Mouse (Mus musculus): ENCODE results near the gene Rrp12. TPM values are rescaled to one million over a fixed set of nuclear protein-coding genes. Genes with fewer than 3 reads are reported as not detected.
"Not testable (repeated sequence)": the region's sequence is repeated elsewhere in the genome, so short reads cannot be mapped to it uniquely, and the experiment has no call there.

The Rrp12 gene
- polyA plus RNA-seq, 1 experiment from 2014 or later, result 10.7 TPM

DNA sequence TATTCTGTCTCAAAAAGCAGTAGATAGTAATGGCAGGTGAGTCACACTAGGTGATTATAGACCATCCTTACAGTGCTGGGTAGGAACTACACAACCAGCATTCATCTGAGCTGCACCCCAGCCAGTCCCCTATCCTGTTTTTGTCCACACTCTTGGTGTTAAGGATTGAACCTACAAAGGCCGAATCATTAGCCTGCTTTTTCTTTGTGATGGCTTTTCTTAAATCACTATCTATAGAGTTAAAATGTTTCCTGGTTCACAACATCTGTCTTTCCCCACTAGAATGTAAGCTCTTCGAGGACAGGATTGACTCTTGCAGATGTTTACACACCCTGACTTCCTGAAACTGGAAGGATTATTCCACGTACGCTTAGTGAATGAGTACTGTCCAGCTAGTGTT, 23.5 kb upstream of the Rrp12 start:
- Histone ChIP-seq H3K36me3 (ENCODE audit: control insufficient read depth, insufficient read depth, low read length) (peaks cover 33% of the 10 kb centered on the region), H3K4me1 (ENCODE audit: control insufficient read depth, insufficient read depth, low read length) (no peaks in the 10 kb centered on the region), H3K4me2 (ENCODE audit: low read depth, low read length) (no peak overlapping the region), H3K9me3 (ENCODE audit: control insufficient read depth, low read length) (no peaks in the 10 kb centered on the region), H3K27ac (ENCODE audit: low read depth, low read length) (no peak overlapping the region), H3K27me3 (ENCODE audit: control insufficient read depth, insufficient read depth, low read length) (no peaks in the 10 kb centered on the region), H3K9ac (replicated peaks; ENCODE audit: low read depth, low read length) (no peak overlapping the region), H3K4me3 (ENCODE audit: low read depth, low read length) (no peak overlapping the region)
- 82% methylated on average over 4 of the region's 4 CpGs for WGBS
- no peak for ATAC-seq (ENCODE audit: low read depth)

DNA sequence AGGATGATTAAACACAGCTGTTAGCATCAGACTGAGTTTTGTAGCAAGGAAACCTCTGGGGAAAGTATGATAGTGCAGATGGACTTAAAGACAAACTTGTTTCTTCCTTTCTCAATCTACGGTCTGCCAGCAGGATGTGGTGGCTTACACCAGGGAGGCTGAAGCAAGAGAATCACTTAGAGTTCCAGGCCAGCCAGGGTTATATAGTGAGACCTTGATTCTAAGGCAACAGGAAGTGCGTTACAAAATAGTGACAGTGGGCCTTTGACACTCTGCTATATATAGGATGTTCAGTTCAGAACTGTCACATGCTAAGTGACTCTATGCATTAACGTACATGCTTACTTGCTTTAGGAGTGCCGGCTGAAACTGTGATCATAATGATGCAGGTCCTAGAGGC, 20.9 kb upstream of the Rrp12 start:
- Histone ChIP-seq H3K36me3 (ENCODE audit: control insufficient read depth, insufficient read depth, low read length) (peaks cover 28% of the 10 kb centered on the region), H3K9ac (replicated peaks; ENCODE audit: low read depth, low read length) (no peak overlapping the region), H3K4me2 (ENCODE audit: low read depth, low read length) (no peak overlapping the region), H3K4me1 (ENCODE audit: control insufficient read depth, insufficient read depth, low read length) (peaks cover 14% of the 10 kb centered on the region), H3K9me3 (ENCODE audit: control insufficient read depth, low read length) (no peaks in the 10 kb centered on the region), H3K27ac (ENCODE audit: low read depth, low read length) (no peak overlapping the region), H3K4me3 (ENCODE audit: low read depth, low read length) (no peak overlapping the region), H3K27me3 (ENCODE audit: control insufficient read depth, insufficient read depth, low read length) (no peaks in the 10 kb centered on the region)
- ATAC-seq (ENCODE audit: low read depth), result no peak
- 88% methylated on average over 4 of the region's 4 CpGs for WGBS

DNA sequence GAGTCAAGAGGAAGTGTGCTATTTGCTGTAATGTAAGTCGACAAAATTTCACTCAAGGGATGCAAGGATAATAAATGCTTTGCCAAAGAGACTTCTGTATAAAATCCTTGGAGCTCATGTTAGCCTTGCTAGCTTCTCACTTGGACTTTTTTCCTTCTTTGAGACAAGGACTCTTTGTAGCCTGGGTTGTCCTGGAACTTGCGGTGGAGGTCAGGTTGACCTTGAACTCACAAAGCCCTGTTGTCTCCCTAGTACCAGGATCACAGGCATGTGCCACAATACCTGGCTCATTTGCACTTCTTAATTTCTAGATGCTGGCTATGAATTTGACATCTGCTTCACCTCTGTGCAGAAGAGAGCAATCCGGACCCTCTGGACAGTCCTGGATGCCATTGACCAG, 19.3 kb upstream of the Rrp12 start:
- Histone ChIP-seq H3K9me3 (ENCODE audit: control insufficient read depth, low read length) (no peaks in the 10 kb centered on the region), H3K4me1 (ENCODE audit: control insufficient read depth, insufficient read depth, low read length) (peaks cover 14% of the 10 kb centered on the region), H3K4me2 (ENCODE audit: low read depth, low read length) (no peak overlapping the region), H3K4me3 (ENCODE audit: low read depth, low read length) (no peak overlapping the region), H3K27me3 (ENCODE audit: control insufficient read depth, insufficient read depth, low read length) (no peaks in the 10 kb centered on the region), H3K9ac (replicated peaks; ENCODE audit: low read depth, low read length) (no peak overlapping the region), H3K27ac (ENCODE audit: low read depth, low read length) (no peak overlapping the region), H3K36me3 (ENCODE audit: control insufficient read depth, insufficient read depth, low read length) (peaks cover 24% of the 10 kb centered on the region)
- no peak for ATAC-seq (ENCODE audit: low read depth)
- 93% methylated on average over 3 of the region's 3 CpGs for WGBS

DNA sequence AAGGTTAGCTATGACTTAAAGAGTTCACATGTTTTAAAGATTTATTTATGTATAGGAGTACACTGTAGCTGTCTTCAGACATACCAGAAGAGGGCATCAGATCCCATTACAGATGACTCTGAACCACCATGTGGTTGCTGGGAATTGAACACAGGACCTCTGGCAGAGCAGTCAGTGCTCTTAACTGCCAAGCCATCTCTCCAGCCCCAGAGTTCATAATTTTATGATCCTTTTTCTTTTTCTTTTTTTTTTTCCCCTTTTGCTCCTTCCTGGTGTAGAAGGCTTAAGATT, 18.6 kb upstream of the Rrp12 start:
- H3K27ac ChIP-seq (ENCODE audit: low read depth, low read length); ATAC-seq (ENCODE audit: low read depth); H3K9ac ChIP-seq (replicated peaks; ENCODE audit: low read depth, low read length); H3K4me3 ChIP-seq (ENCODE audit: low read depth, low read length); H3K9me3 ChIP-seq (ENCODE audit: control insufficient read depth, low read length); H3K27me3 ChIP-seq (ENCODE audit: control insufficient read depth, insufficient read depth, low read length); H3K4me2 ChIP-seq (ENCODE audit: low read depth, low read length): not testable (repeated sequence)
- Histone ChIP-seq H3K36me3 (ENCODE audit: control insufficient read depth, insufficient read depth, low read length) (peaks cover 21% of the 10 kb centered on the region), H3K4me1 (ENCODE audit: control insufficient read depth, insufficient read depth, low read length) (peaks cover 14% of the 10 kb centered on the region)

DNA sequence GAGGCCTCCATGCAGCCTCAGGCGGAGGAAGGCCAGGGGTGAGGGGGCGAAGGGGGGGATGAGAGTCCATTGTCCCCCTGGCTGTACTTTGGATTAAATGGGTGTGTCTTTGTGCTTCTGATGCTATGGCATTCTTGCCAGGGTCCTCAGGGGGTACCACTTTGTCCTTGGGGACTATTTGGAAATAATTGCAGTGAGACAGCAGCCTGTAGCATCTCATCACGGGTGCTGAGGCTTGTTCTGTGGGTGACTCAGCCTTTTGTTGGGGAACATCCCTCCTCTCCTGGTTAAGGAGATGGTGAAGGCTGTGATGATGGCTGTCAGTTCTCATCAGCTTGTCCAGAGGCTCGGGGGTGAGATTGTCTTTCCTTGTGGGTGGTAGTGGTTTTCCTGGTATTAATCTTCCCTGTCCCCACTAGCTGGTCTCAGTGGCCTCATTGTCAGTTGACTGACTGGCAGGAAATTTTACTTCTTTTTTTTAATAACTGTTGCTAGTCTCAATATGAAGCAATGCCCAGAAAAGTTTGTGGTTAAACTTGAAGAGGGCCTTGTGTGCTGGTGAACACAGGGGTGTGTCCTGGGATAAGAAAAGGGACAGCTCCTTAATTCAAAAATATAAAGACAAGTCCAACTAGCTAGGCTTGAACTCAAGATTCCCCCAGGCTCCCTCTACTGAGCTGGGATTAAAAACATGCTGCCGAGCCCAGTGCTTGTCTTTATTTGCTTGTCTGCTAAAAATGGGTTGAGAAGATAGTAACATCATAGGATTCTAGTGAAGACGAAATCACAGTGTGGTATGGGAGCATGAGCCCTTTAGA, 18.0 kb upstream of the Rrp12 start:
- peak overlapping the region; percentile 74; the same call in 1 of the 2 replicates for H3K9ac ChIP-seq (replicated peaks; ENCODE audit: low read depth, low read length)
- peak overlapping the region; percentile 98 for H3K4me2 ChIP-seq (ENCODE audit: low read depth, low read length)
- no peaks in the 10 kb centered on the region for H3K27me3 ChIP-seq (ENCODE audit: control insufficient read depth, insufficient read depth, low read length)
- H3K36me3 ChIP-seq (ENCODE audit: control insufficient read depth, insufficient read depth, low read length), result peaks cover 15% of the 10 kb centered on the region
- peak overlapping the region; percentile 95; the same call in 1 of the 2 replicates for H3K4me3 ChIP-seq (ENCODE audit: low read depth, low read length)
- no peaks in the 10 kb centered on the region for H3K9me3 ChIP-seq (ENCODE audit: control insufficient read depth, low read length)
- peaks cover 14% of the 10 kb centered on the region for H3K4me1 ChIP-seq (ENCODE audit: control insufficient read depth, insufficient read depth, low read length)
- ATAC-seq (ENCODE audit: low read depth), result no peak
- 48% methylated on average over 6 of the region's 6 CpGs for WGBS
- H3K27ac ChIP-seq (ENCODE audit: low read depth, low read length), result no peak overlapping the region

DNA sequence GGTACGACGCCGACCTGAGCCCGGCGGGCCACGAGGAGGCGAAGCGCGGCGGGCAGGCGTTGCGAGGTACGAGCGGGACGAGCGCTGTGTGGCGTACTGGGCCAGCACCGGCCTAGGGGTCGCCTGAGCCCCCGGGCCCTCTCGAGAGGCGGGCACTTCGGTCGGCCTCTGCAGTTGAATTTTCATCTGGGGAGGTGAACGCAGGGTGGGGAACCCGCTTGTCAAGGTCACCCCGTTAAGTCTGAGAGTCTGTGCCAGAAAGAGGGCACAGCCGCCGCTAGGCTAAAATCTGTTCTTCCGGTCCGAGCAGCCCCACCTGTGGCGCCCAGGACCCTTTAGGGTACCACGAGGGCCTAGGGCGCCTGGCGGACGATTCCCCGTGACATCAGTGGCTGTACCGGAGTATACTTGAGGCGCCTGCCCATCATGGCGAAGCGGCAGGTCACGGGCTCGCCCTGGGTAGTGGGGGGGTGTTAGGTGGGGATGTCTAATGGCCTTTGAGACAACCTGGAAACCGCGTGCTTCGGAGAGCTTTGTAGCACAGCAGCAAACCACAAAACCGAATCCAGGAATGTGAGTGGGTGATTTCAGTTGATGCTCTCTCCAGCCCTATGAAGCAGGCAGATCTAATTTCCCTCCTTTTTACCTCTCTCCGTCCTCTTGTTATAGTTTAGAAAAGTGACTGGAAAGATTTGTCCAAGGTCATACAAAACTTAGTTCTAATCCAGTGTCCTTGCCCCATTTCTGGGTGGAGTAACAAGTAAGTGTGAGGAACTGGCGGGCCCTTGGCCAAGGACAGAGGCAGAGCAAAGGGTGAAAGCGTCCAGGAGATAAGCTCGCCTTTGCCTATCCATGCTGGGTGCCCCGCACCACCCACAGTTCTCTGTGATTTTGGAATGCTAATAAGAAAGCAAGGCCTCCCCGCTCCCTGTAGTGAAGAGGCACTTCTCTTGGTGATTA, 16.4 kb upstream of the Rrp12 start:
- WGBS, result under 1% methylated on average over 51 of the region's 53 CpGs
- Histone ChIP-seq H3K4me2 (ENCODE audit: low read depth, low read length) (peak overlapping the region; percentile 98), H3K9me3 (ENCODE audit: control insufficient read depth, low read length) (no peaks in the 10 kb centered on the region), H3K9ac (replicated peaks; ENCODE audit: low read depth, low read length) (peak overlapping the region; percentile 74), H3K4me1 (ENCODE audit: control insufficient read depth, insufficient read depth, low read length) (peaks cover 14% of the 10 kb centered on the region), H3K27ac (ENCODE audit: low read depth, low read length) (peak overlapping the region; percentile 74), H3K4me3 (ENCODE audit: low read depth, low read length) (peak overlapping the region; percentile 95), H3K36me3 (ENCODE audit: control insufficient read depth, insufficient read depth, low read length) (peaks cover 11% of the 10 kb centered on the region), H3K27me3 (ENCODE audit: control insufficient read depth, insufficient read depth, low read length) (no peaks in the 10 kb centered on the region)
- peak; percentile 87 for ATAC-seq (ENCODE audit: low read depth)

DNA sequence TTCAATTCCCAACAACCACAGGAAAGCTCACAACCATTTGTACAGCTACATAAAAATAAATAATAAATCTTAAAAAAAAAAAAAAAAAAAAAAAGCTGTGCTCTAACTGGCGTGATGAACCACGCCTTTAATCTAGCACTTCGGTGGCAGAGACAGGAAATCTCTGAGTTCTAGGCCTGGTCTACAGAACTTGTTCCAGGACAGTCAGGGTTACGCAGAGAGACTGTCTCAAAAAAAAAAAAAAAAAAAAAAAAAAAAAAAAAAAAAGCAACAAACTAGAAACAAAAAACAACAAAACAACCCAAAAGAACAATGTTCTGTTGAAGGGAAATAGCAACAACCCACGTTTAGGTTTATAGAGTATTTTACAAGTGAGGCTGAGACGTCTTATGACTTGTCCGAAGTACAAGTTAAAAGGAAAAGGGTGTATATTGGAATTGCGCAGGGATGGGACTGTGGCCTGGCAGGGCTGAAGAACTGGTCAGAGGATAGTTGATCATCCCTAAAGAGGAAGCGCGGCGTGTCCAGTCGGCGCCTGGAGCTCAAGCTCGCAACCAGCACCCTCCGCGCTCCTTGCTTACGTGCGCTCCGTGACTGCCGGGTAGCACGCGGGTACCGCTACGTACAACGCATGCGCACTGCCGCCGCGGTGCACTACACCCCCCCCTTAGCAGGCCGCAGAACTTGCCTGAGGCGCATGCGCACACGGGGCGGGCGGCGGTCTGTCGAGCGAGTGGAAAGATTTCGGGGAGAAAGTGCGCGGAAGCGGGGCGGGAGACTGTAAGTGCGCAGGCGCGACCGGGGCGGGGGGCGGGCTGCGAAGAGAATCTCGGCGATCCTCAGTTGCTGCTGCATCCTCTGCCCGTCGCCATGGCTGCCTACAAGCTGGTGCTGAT, 15.5 kb upstream of the Rrp12 start, which contains the start of gene Pgam1:
Pgam1 (plus strand) TSS at position 746 of the 896 bp plus-strand sequence.
- 6% methylated on average over 54 of the region's 54 CpGs for whole genome bisulfite sequencing
- H3K36me3 ChIP-seq (ENCODE audit: control insufficient read depth, insufficient read depth, low read length), result peaks cover 4% of the 10 kb centered on the region; the same call in 1 of the 2 replicates
- ATAC-seq (ENCODE audit: low read depth), result peak; percentile 93
- H3K9me3 ChIP-seq (ENCODE audit: control insufficient read depth, low read length), result no peaks in the 10 kb centered on the region
- H3K4me2 ChIP-seq (ENCODE audit: low read depth, low read length), result peak within 1 kb of the TSS; percentile 98
- H3K4me1 ChIP-seq (ENCODE audit: control insufficient read depth, insufficient read depth, low read length), result peaks cover 14% of the 10 kb centered on the region
- H3K9ac ChIP-seq (replicated peaks; ENCODE audit: low read depth, low read length), result peak within 1 kb of the TSS; percentile 74
- peak within 1 kb of the TSS; percentile 95 for H3K4me3 ChIP-seq (ENCODE audit: low read depth, low read length)
- peak within 1 kb of the TSS; percentile 82 for H3K27ac ChIP-seq (ENCODE audit: low read depth, low read length)
- no peaks in the 10 kb centered on the region for H3K27me3 ChIP-seq (ENCODE audit: control insufficient read depth, insufficient read depth, low read length)

DNA sequence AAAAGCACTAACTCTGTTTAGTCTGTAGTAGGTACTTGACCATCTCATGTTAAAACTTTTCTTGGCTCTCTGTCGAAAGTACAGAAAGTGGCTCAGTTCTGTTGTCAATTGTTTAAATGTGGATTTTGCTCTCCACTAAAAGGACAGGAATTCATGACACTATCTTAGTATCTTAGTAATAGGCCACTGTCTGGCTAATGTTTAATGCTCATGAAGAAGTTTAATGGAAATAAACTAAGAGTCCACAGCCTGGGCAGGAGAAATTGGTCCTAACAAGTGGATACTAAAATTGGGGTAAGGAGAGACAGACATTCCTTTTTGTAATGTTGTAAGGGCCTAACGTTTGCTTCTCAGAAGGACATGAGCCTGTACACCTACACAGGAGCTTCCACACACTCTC, 14.4 kb upstream of the Rrp12 start:
- H3K36me3 ChIP-seq (ENCODE audit: control insufficient read depth, insufficient read depth, low read length), result no peaks in the 10 kb centered on the region
- H3K9me3 ChIP-seq (ENCODE audit: control insufficient read depth, low read length), result no peaks in the 10 kb centered on the region
- no peak overlapping the region for H3K27ac ChIP-seq (ENCODE audit: low read depth, low read length)
- WGBS, result 90% methylated on average over 2 of the region's 2 CpGs
- H3K4me1 ChIP-seq (ENCODE audit: control insufficient read depth, insufficient read depth, low read length), result peaks cover 14% of the 10 kb centered on the region
- no peak overlapping the region for H3K4me2 ChIP-seq (ENCODE audit: low read depth, low read length)
- H3K4me3 ChIP-seq (ENCODE audit: low read depth, low read length), result no peak overlapping the region
- H3K9ac ChIP-seq (replicated peaks; ENCODE audit: low read depth, low read length), result no peak overlapping the region
- no peaks in the 10 kb centered on the region for H3K27me3 ChIP-seq (ENCODE audit: control insufficient read depth, insufficient read depth, low read length)
- no peak for ATAC-seq (ENCODE audit: low read depth)

Measured in neural tube, embryonic 14.5 days (tissue).